Mouse (Mus musculus): ENCODE data around the gene Prss40. TPM values are rescaled to one million over a fixed set of nuclear protein-coding genes. Genes with fewer than 3 reads are reported as not detected.
A peak's percentile ranks its signal among the peaks of the same experiment; 100 is the strongest.

Gene Prss40
- polyA plus RNA-seq, 1 experiment from 2014 or later = not detected

DNA sequence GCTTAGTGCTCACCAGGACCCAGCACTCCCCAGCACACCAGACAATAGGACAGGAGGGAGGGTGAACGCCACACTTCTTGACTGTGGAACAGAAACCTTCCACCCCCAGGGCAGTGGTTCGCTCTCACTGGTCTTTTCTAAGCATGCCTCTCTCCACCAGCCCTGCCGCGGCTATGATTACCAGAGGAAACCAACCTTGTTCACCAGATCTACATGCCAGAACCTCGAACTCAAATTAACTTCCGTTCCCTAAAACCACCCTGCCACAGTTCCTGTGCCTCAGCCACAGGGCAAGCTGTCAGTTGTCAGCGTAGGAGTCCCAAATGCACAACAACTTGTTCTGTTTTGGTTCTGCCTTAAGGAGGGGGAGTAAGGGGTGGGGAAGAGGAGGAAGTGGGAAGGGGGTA lies 50.2 kb downstream of the Prss40 start:
- ATAC-seq = no peak
- TF ChIP-seq EP300 (IDR thresholded peaks at IDR 0.05) = no peak
- TF ChIP-seq CTCF (IDR thresholded peaks at IDR 0.05) = no peak

DNA sequence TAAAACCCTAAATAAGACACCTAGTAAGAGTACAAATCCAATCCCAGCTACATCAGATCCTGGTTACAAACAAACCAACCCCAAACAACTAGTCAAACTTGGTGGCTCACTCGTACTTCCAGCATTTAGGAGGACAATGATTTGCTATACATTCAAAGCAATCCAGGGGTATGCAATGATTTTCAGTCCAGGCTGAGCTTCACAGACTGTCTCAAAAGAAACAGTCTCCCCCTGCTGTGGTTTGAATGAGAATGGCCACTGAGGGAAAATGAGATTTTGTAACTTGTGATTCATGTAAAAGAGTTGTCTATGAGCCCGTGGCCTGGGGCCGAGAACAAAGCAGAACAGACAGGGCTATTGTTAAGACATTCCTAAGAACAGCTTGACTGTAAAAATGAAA lies 52.8 kb downstream of the Prss40 start:
- Histone ChIP-seq H3K4me1 (ENCODE audit: insufficient read depth, low read depth, low read length) (no peaks in the 10 kb centered on the region), H3K27me3 (replicated peaks; ENCODE audit: insufficient read depth, low read length) (no peaks in the 10 kb centered on the region), H3K4me3 (ENCODE audit: low read depth, low read length) (no peak overlapping the region), H3K27ac (ENCODE audit: low read length) (no peak overlapping the region), H3K4me2 (replicated peaks; ENCODE audit: low read depth, low read length) (no peak overlapping the region), H3K9ac (replicated peaks; ENCODE audit: low read depth) (no peak overlapping the region), H3K36me3 (ENCODE audit: insufficient read depth, low read length) (no peaks in the 10 kb centered on the region), H3K9me3 (ENCODE audit: low read length) (no peaks in the 10 kb centered on the region)
- ATAC-seq = no peak
- no peak for DNase-seq (ENCODE audit: low spot score)
- WGBS = 78% methylated on average over 3 of the region's 3 CpGs
- TF ChIP-seq EP300 (IDR thresholded peaks at IDR 0.05) = no peak
- TF ChIP-seq CTCF (IDR thresholded peaks at IDR 0.05) = no peak

More for the DNA sequence above, 50.2 kb downstream of the Prss40 start:
- H3K27me3 ChIP-seq (replicated peaks; ENCODE audit: insufficient read depth, low read length) = no peaks in the 10 kb centered on the region
- no peak overlapping the region for H3K27ac ChIP-seq (ENCODE audit: low read length)
- H3K9ac ChIP-seq (replicated peaks; ENCODE audit: low read depth) = no peak overlapping the region
- H3K36me3 ChIP-seq (ENCODE audit: insufficient read depth, low read length) = no peaks in the 10 kb centered on the region
- H3K4me3 ChIP-seq (ENCODE audit: low read depth, low read length) = no peak overlapping the region
- no peaks in the 10 kb centered on the region for H3K4me1 ChIP-seq (ENCODE audit: insufficient read depth, low read depth, low read length)
- no peaks in the 10 kb centered on the region for H3K9me3 ChIP-seq (ENCODE audit: low read length)
- 0 out of 2 replicates have a peak overlapping the region, but pooled peaks have one; percentile 22 for H3K4me2 ChIP-seq (replicated peaks; ENCODE audit: low read depth, low read length)
- WGBS = 9% methylated on average over 7 of the region's 7 CpGs
- no peak for DNase-seq (ENCODE audit: low spot score)

GRCm38 (mm10) chr1:34505970-34506551 lies 54.7 kb downstream of the Prss40 start:
- H3K9ac ChIP-seq (replicated peaks; ENCODE audit: low read depth) = no peak overlapping the region
- no peaks in the 10 kb centered on the region for H3K9me3 ChIP-seq (ENCODE audit: low read length)
- 68% methylated on average over 4 of the region's 4 CpGs for WGBS
- H3K36me3 ChIP-seq (ENCODE audit: insufficient read depth, low read length) = no peaks in the 10 kb centered on the region
- TF ChIP-seq CTCF (IDR thresholded peaks at IDR 0.05) (no peak), EP300 (IDR thresholded peaks at IDR 0.05) (no peak)
- ATAC-seq = no peak
- DNase-seq (ENCODE audit: low spot score) = no peak
- no peak overlapping the region for H3K4me2 ChIP-seq (replicated peaks; ENCODE audit: low read depth, low read length)
- no peak overlapping the region for H3K4me3 ChIP-seq (ENCODE audit: low read depth, low read length)
- no peaks in the 10 kb centered on the region for H3K27me3 ChIP-seq (replicated peaks; ENCODE audit: insufficient read depth, low read length)
- no peak overlapping the region for H3K27ac ChIP-seq (ENCODE audit: low read length)
- no peaks in the 10 kb centered on the region for H3K4me1 ChIP-seq (ENCODE audit: insufficient read depth, low read depth, low read length)

DNA sequence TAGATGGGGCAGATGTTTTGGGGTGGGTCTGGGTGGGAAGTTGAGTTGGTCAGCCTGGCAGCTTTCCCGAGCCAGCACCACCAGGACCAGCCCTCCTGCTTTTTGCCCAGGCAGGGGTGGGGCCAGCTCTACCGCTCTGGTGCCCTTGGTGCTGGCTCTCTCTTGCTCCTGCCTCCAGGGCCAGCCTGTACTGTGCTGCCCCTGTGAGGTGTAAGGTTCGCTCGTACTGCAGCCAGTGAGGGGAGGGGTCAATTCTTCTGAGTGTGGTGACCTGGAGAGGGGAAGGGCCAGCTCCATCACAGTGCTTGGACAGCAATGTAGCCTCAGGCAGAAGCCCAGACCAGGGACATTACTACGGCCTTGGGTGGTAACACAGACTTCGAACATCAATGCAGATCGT lies 55.4 kb downstream of the Prss40 start:
- WGBS = 62% methylated on average over 7 of the region's 7 CpGs

GRCm38 (mm10) chr1:34502991-34503390 lies 57.8 kb downstream of the Prss40 start:
- no peak overlapping the region for H3K4me2 ChIP-seq (replicated peaks; ENCODE audit: low read depth, low read length)
- H3K9ac ChIP-seq (replicated peaks; ENCODE audit: low read depth) = no peak overlapping the region
- TF ChIP-seq CTCF (IDR thresholded peaks at IDR 0.05) = no peak
- TF ChIP-seq EP300 (IDR thresholded peaks at IDR 0.05) = no peak
- WGBS = 52% methylated on average over 3 of the region's 3 CpGs
- H3K27ac ChIP-seq (ENCODE audit: low read length) = no peak overlapping the region
- H3K27me3 ChIP-seq (replicated peaks; ENCODE audit: insufficient read depth, low read length) = no peaks in the 10 kb centered on the region
- no peaks in the 10 kb centered on the region for H3K9me3 ChIP-seq (ENCODE audit: low read length)
- ATAC-seq (no peak), DNase-seq (ENCODE audit: low spot score) (no peak)
- no peak overlapping the region for H3K4me3 ChIP-seq (ENCODE audit: low read depth, low read length)
- no peaks in the 10 kb centered on the region for H3K36me3 ChIP-seq (ENCODE audit: insufficient read depth, low read length)
- no peaks in the 10 kb centered on the region for H3K4me1 ChIP-seq (ENCODE audit: insufficient read depth, low read depth, low read length)

More for the DNA sequence above, 55.4 kb downstream of the Prss40 start:
- no peaks in the 10 kb centered on the region for H3K36me3 ChIP-seq (ENCODE audit: insufficient read depth, low read length)
- no peaks in the 10 kb centered on the region for H3K4me1 ChIP-seq (ENCODE audit: insufficient read depth, low read depth, low read length)
- no peak overlapping the region for H3K27ac ChIP-seq (ENCODE audit: low read length)
- no peak overlapping the region for H3K4me3 ChIP-seq (ENCODE audit: low read depth, low read length)
- ATAC-seq = no peak
- DNase-seq (ENCODE audit: low spot score) = no peak
- H3K4me2 ChIP-seq (replicated peaks; ENCODE audit: low read depth, low read length) = no peak overlapping the region
- H3K9me3 ChIP-seq (ENCODE audit: low read length) = no peaks in the 10 kb centered on the region
- H3K27me3 ChIP-seq (replicated peaks; ENCODE audit: insufficient read depth, low read length) = no peaks in the 10 kb centered on the region
- no peak overlapping the region for H3K9ac ChIP-seq (replicated peaks; ENCODE audit: low read depth)
- TF ChIP-seq CTCF (IDR thresholded peaks at IDR 0.05) (no peak), EP300 (IDR thresholded peaks at IDR 0.05) (no peak)

Other genes with a start within 250 kb of the Prss40 start
- gene Ccdc115, start 121.3 kb downstream of the Prss40 start, polyA plus RNA-seq (2015; fragmentation: Nextera tagmentation; extraction: Ambion mirVana) = 30.6 and 31.4 TPM in 2 replicates
- gene Imp4, start 121.1 kb downstream of the Prss40 start, polyA plus RNA-seq (2015; fragmentation: Nextera tagmentation; extraction: Ambion mirVana) = 39.9 and 41.6 TPM in 2 replicates
- gene Ptpn18, start 101.2 kb downstream of the Prss40 start, polyA plus RNA-seq (2015; fragmentation: Nextera tagmentation; extraction: Ambion mirVana) = 36.0 and 39.8 TPM in 2 replicates
- gene Prss39, start 62.5 kb downstream of the Prss40 start, polyA plus RNA-seq (2015; fragmentation: Nextera tagmentation; extraction: Ambion mirVana) = not detected in 2 replicates
- not detected in 2 replicates for gene Cfc1, start 25.3 kb downstream of the Prss40 start, polyA plus RNA-seq (2015; fragmentation: Nextera tagmentation; extraction: Ambion mirVana)
- gene Amer3, start 18.7 kb upstream of the Prss40 start, polyA plus RNA-seq (2015; fragmentation: Nextera tagmentation; extraction: Ambion mirVana) = not detected in 2 replicates

All from lung, postnatal 0 days (tissue).